Mouse (Mus musculus) lung, adult 2 months (tissue): Measurements from ENCODE around the gene Unc119b. TPM values are rescaled to one million over a fixed set of nuclear protein-coding genes. Genes with fewer than 3 reads are reported as not detected.

Source experiments
- DNase-seq: peaks from one replicate; pipeline ENCODE4 v3.0.0; 2022
- H3K4me1 ChIP-seq: fragments of 200-500 bp; 2 replicates; pipeline ENCODE4 v1.6.1; 2011; ENCODE audit warnings: low read length; ENCODE audit not compliant: control insufficient read depth, insufficient read depth
- H3K4me3 ChIP-seq: fragments of 200-500 bp; replicated peaks from 2 replicates; pipeline ENCODE3; 2011; ENCODE audit warnings: low read depth, mild to moderate bottlenecking, control low read depth, low read length; ENCODE audit errors: extremely low read depth
- CTCF ChIP-seq: fragments of 200-500 bp; IDR thresholded peaks from 2 replicates; pipeline ENCODE4 v1.5.1; 2011; ENCODE audit warnings: mild to moderate bottlenecking, low read length, control low read depth; ENCODE audit not compliant: insufficient read depth
- POLR2A ChIP-seq: fragments of 200-500 bp; IDR thresholded peaks from 2 replicates; pipeline ENCODE4 v1.6.1; 2011; ENCODE audit warnings: low read depth, mild to moderate bottlenecking, control low read depth, low read length, borderline replicate concordance; ENCODE audit errors: extremely low read depth
- WGBS: fragments of 180-500 bp; shearing (Covaris S2); methylation state at CpG from one replicate; pipeline ENCODE4 v1.1.7; 2018; 5-methylcytosine and 5-hydroxymethylcytosine counted together
- polyA plus RNA-seq: library from polyadenylated mRNA; depleted of rRNA; stranded (reverse); fragments of >200 nt; gene quantifications from 2 replicates; pipeline ENCODE4 v1.2.3, GENCODE M21; 2012

Gene Unc119b
- polyA plus RNA-seq, 1 experiment, result 52.8 TPM

DNA sequence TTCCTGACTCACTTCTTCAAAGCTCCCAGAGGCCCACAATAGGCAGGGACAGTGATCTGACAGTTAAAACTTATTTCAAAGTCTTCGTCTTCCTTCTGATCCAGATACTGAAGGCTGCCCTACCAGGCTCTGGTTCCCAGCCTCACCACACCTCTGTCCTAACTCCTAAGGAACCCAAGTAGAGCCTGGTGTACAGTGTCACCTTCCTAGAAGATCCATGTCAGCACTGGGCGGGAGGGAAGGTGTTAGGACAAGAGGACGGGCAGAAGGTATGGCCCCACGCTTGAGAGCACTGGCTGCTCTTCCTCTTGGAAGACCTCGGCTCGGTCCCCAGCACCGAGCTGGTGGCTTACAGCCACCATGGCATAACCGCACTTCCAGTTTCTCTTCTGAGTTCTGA lies 13.6 kb upstream of the Unc119b start:
- TF ChIP-seq CTCF (no peak), POLR2A (no peak)
- WGBS, result 93% methylated on average over 8 of the region's 8 CpGs
- DNase-seq, result no peak
- Histone ChIP-seq H3K4me1 (peaks cover 14% of the 10 kb centered on the region), H3K4me3 (no peak overlapping the region)

DNA sequence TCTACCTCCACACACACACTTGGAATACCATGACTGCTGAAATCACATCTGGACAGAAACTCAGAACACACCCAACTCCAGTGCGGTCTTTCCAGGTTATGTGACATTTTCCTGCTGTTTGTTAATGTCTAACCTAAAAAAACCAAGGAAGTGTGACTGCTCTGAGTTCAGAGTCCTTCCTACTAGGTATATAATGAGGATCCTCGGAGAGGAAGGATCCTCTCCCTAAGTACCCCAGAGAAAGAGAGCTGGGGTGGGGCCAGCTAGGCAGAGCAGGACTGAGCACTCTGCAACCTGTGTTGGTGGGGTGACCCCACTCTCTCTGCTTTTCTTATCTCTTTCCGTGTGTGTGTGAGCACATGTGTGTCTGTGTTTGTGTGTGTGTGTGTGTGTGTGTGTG lies 12.6 kb upstream of the Unc119b start:
- H3K4me3 ChIP-seq, result no peak overlapping the region
- WGBS, result 69% methylated on average over 3 of the region's 3 CpGs
- DNase-seq, result no peak
- TF ChIP-seq POLR2A (no peak), CTCF (no peak)
- peaks cover 8% of the 10 kb centered on the region for H3K4me1 ChIP-seq

DNA sequence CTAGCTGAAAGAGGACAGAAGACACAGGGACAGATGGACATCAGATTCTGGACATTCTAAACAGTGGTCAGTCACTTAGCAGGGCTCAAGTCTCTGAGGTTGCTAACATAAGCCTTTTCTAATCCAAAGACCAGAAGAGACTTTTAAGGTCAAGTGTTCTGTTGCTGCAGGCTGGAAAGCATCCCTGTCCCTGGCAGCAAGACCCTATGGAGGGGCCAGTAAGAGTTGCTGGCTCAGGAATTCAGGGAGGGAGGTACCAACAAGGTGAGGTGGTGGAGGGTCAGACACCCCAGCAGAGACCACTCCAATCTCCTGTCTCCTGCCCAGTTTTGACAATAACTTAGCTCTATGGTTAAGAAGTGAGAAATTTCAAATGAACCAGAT lies 12.0 kb upstream of the Unc119b start:
- TF ChIP-seq POLR2A (no peak), CTCF (no peak)
- no peak overlapping the region for H3K4me3 ChIP-seq
- peaks cover 5% of the 10 kb centered on the region for H3K4me1 ChIP-seq
- DNase-seq, result no peak

DNA sequence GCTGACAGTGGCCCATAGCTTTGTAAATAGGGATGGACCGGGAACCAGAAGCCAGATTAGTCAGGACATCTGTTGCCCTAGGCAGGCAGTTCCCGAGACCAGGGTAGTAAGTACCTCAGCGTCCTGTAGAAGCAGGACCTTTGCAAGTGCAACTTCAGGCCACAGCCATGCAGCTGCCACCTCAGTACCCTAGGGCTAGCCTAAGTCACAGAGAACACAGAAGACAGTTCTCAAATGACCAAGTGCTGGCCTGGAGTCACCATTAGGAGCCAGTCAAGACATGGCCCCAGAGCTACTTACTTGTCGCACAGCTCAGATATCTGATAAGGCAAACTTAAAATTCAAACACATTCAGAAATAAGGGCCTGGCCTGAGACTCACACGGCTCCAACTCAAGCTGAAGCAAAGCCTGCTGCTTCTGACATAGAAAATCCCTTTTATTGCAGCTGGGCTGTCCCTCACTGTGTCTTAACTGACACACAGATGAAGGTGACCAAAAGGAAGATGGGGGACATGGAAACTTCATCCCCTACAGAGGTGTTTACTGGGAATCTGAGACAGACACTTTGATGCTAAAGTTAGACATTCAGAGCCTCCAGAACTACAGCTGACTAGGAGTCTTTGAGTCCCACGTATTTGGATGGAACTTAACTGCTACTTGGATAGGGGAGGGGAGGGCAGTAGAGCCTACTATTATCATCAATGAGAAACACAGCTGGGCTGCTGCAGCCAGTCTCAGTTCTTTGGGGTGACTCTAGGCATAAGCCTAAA lies 11.4 kb upstream of the Unc119b start:
- TF ChIP-seq CTCF, result no peak
- TF ChIP-seq POLR2A, result no peak
- WGBS, result 72% methylated on average over 6 of the region's 6 CpGs

DNA sequence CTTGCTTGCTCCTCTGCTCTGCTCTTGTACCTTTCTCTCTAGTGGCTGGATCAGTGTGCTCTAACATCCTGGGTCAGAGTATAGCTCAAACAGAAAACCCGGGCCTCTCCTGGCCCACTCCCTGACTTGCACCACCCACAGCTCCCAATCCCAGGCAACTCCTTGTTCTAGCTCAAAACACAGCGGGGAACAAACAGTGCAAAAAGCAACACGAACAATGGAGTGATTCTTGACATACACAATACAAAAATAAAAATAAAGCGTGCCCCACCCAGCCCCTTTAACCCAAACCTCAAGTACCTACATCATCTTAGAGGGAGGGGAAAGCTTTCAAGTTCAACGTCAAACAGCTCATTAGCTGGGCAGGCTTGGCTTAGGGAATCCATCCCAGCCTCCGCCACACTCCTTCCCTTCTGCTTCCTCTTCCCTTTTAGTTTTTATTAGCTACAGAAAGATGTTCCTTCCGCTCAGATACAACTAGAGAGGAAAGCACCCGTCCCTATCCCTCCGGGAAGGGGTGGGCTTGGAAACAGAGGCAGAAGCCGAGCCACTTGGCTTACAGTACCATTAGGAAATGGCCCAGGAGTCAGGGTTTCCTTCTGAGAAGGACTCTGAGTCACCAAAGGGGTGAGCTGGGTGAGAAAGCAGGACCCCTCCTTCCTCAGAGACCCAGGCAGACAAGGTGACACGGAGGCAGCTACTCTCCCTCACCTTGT lies 10.6 kb upstream of the Unc119b start:
- no peak for DNase-seq
- H3K4me1 ChIP-seq, result peaks cover 5% of the 10 kb centered on the region
- WGBS, result 48% methylated on average over 11 of the region's 11 CpGs
- no peak overlapping the region for H3K4me3 ChIP-seq
- TF ChIP-seq CTCF (no peak), POLR2A (no peak)

More for the DNA sequence above, 11.4 kb upstream of the Unc119b start:
- Histone ChIP-seq H3K4me1 (peaks cover 5% of the 10 kb centered on the region), H3K4me3 (no peak overlapping the region)
- no peak for DNase-seq

DNA sequence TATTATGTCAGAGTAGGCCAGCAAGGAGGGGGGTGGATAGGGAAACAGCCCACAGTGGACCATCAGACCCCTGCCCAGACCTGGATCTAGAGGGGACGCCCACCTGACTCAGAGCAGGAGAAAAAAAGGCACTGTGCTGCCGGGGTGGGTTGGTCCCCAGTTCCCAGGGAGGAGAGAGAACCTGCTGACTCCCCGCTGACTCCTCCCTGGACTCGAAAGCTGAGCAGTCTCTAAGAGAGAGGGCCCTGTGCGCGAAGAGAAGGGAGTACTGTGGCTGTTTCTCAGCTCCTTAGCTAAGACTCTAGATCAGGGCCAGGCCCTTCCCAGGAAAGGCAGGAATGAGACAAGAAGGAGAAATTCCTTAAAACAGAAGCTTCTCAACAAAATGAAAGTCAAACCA lies 9.7 kb upstream of the Unc119b start:
- peaks cover 5% of the 10 kb centered on the region for H3K4me1 ChIP-seq

DNA sequence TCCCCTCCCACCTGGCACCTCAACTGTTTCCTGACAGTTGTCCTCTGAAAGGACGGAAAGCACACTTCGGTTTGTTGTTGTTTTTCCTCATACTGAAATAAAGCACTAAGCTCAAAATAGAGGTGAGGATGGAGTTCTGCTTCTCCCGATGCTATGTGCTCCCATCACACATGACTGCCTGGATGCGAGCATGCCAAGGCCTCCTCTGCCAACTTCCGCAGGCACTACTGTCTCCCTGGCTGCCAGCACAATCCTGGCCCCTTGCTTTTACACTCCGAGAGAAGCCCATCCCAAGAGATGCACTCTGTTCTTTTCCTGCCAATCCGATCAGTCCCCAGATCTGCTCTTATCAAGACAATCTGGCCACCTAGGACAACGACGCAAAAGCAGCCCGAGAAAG lies 8.8 kb upstream of the Unc119b start:
- WGBS, result 56% methylated on average over 10 of the region's 10 CpGs
- Histone ChIP-seq H3K4me3 (no peak overlapping the region), H3K4me1 (peaks cover 5% of the 10 kb centered on the region)
- TF ChIP-seq POLR2A (no peak), CTCF (no peak)
- no peak for DNase-seq

More for the DNA sequence above, 9.7 kb upstream of the Unc119b start:
- 78% methylated on average over 6 of the region's 6 CpGs for WGBS
- no peak for DNase-seq
- no peak for TF ChIP-seq CTCF
- no peak for TF ChIP-seq POLR2A
- no peak overlapping the region for H3K4me3 ChIP-seq

DNA sequence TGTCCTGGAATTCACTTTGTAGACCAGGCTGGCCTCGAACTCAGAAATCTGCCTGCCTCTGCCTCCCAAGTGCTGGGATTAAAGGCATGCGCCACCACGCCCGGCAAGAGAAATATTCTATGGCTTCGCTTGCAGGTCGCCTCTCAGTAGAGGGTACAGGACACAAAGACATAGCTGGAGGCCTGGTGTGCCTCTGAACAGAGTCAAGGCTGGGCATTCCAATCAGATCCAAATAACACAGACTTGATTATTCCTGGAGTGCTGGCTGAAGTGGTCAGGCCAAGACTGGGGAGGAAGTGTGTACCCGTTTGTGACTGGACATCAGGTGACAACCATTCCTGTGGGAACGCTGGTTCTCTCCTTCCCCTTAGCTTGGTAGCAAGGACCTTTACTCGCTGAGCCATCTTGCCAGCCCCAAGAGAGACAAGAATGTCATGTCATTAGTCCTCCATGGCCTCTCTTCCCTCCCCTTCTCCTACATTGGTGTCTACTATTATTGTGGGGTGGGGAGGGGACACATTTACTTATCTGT lies 7.5 kb upstream of the Unc119b start:
- no peak for DNase-seq
- TF ChIP-seq CTCF (no peak), POLR2A (no peak)
- Histone ChIP-seq H3K4me3 (no peak overlapping the region), H3K4me1 (peaks cover 3% of the 10 kb centered on the region; the same call in 1 of the 2 replicates)
- 87% methylated on average over 9 of the region's 9 CpGs for WGBS

DNA sequence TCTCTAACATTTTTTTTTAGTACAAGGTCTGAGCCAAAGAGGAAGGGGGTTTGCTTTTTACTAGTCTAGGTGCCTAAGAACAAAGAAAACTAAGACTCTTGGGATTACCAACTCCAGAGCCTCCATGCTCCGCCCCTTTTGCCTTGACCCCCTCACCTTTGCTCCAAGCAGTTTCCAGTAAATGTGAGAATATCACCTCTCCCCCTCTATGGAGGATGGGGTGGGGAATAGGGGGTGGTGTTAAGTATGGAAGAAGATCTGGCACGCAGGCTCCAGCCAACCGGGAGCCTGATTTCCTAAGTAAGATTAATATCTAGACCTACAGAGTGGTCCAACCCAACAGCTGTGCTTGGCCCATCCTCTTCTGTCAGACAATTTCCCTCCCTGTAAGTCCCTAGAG lies 6.0 kb upstream of the Unc119b start:
- H3K4me3 ChIP-seq, result no peak overlapping the region
- no peak for TF ChIP-seq CTCF
- no peak for TF ChIP-seq POLR2A
- H3K4me1 ChIP-seq, result peaks cover under 1% of the 10 kb centered on the region; the same call in 1 of the 2 replicates
- WGBS, result 61% methylated on average over 3 of the region's 3 CpGs
- DNase-seq, result no peak

DNA sequence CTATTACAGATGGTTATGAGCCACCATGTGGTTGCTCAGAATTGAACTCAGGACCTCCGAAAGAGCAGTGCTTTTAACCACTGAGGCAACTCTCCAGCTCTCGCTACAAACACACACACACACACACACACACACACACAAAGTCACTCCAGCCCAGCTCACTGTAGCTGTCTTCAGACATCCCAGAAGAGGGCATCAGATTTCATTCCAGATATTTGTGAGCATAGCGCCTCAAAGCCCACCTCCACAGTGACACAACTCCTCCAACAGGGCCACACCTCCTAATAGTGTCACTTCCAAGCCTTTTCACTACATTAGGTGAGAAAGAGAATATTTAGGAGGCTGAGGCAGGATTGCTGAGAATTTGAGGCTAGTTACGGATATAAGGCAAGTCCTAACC lies 4.3 kb upstream of the Unc119b start:
- WGBS, result 72% methylated on average over 4 of the region's 4 CpGs
- peaks cover 1% of the 10 kb centered on the region; the same call in 1 of the 2 replicates for H3K4me1 ChIP-seq
- H3K4me3 ChIP-seq, result no peak overlapping the region
- TF ChIP-seq CTCF, result no peak
- TF ChIP-seq POLR2A, result no peak
- no peak for DNase-seq
